Mouse (Mus musculus) lung, postnatal 0 days (tissue): Measurements from ENCODE around the gene Myb.

Experiments used
- CTCF ChIP-seq: IDR thresholded peaks from 2 replicates; pipeline ENCODE4 v1.5.1; 2016; ENCODE audit warnings: antibody characterized with exemption, mild to moderate bottlenecking
- EP300 ChIP-seq: IDR thresholded peaks from 2 replicates; pipeline ENCODE4 v1.6.1; 2016; ENCODE audit warnings: antibody characterized with exemption, mild to moderate bottlenecking, control low read depth

GRCm38 (mm10) chr10:21095541-21095940 lies 65.2 kb downstream of the Myb start:
- TF ChIP-seq CTCF: no peak
- no peak for TF ChIP-seq EP300
